Mouse (Mus musculus): Measurements from ENCODE around the gene Gtf3c1. TPM values are rescaled to one million over a fixed set of nuclear protein-coding genes. Genes with fewer than 3 reads are reported as not detected.

The Gtf3c1 gene
- total and polyA plus RNA-seq, 2 experiments from 2014 or later = 14.9 to 66.6 TPM

DNA sequence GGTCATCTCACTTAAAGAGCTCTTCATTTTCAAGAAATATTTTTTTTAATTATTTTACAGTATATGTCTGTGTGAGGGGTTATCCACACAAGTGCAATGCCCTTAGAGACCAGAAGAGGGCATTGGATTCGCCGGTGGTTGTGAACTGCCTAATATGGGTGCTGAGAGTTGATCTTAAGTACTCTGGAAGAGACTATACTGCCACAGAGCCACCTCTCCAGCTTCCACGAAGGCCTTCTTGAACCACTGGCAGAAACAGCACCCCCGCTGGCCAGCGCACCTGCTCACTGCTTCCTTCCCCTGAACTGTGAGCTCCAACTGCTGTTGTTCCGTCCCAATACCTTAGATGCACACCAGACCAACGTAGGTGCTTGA is 39.7 kb upstream of the Gtf3c1 start:
- Histone ChIP-seq H3K4me1 (ENCODE audit: control insufficient read depth, insufficient read depth) (0 out of 2 replicates have a peak, but pooled peaks cover 7% of the 10 kb centered on the region), H3K9ac (replicated peaks; ENCODE audit: low read depth, low read length) (no peak overlapping the region), H3K27me3 (ENCODE audit: control insufficient read depth, insufficient read depth, low read length) (no peaks in the 10 kb centered on the region), H3K36me3 (replicated peaks; ENCODE audit: control insufficient read depth, insufficient read depth, low read length) (no peaks in the 10 kb centered on the region), H3K27ac (ENCODE audit: low read depth) (no peak overlapping the region), H3K4me3 (ENCODE audit: low read depth, low read length) (no peak overlapping the region), H3K4me2 (ENCODE audit: low read depth, low read length) (no peak overlapping the region), H3K9me3 (replicated peaks; ENCODE audit: control insufficient read depth, low read length) (no peaks in the 10 kb centered on the region)
- no peak for DNase-seq (ENCODE audit: low spot score)
- no peak for ATAC-seq (ENCODE audit: insufficient read depth, low read depth)
- no peak for TF ChIP-seq EP300 (IDR thresholded peaks at IDR 0.05; ENCODE audit: low read depth)
- peak; percentile 43 for TF ChIP-seq CTCF (IDR thresholded peaks at IDR 0.05; ENCODE audit: low read depth)
- 68% methylated on average over 7 of the region's 7 CpGs for WGBS

DNA sequence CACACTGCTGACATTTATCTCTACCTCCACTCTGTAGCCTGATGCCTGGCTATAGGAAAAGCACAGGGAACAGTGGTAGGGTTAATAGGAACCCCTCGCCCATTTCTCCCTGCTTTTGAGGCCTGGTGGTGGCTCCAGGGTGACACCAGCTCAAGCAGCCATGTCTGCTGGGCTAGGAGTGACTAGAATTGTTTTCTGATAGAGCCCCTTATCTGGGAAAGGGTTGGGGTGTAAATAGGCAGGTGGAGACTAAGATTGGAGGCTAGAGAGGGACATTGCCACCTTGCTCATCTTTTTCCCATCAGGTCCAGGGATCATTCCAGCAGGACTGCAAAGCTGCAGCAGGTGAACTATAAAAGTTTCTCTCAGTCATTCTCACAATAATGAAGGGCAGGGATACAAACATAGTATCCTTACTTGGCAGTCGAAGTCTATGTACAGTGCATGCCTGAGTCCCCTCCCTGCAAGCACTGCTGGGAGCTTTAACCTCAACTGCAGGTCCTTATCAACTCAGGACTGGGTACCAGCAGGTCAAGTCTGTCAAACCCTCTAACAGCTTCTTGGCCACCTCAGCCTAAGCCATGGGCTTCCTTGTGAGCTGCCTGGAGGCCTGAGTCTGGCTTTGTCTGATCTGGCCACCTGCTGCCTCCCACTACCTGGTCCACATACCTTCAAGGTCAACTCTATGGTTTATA is 39.2 kb upstream of the Gtf3c1 start:
- no peak for TF ChIP-seq CTCF (IDR thresholded peaks at IDR 0.05; ENCODE audit: low read depth)
- no peak for TF ChIP-seq EP300 (IDR thresholded peaks at IDR 0.05; ENCODE audit: low read depth)
- no peak for DNase-seq (ENCODE audit: low spot score)
- Histone ChIP-seq H3K4me3 (ENCODE audit: low read depth, low read length) (no peak overlapping the region), H3K27me3 (ENCODE audit: control insufficient read depth, insufficient read depth, low read length) (no peaks in the 10 kb centered on the region), H3K9me3 (replicated peaks; ENCODE audit: control insufficient read depth, low read length) (no peaks in the 10 kb centered on the region), H3K9ac (replicated peaks; ENCODE audit: low read depth, low read length) (no peak overlapping the region), H3K36me3 (replicated peaks; ENCODE audit: control insufficient read depth, insufficient read depth, low read length) (no peaks in the 10 kb centered on the region), H3K4me2 (ENCODE audit: low read depth, low read length) (no peak overlapping the region), H3K27ac (ENCODE audit: low read depth) (no peak overlapping the region), H3K4me1 (ENCODE audit: control insufficient read depth, insufficient read depth) (0 out of 2 replicates have a peak, but pooled peaks cover 3% of the 10 kb centered on the region)
- ATAC-seq (ENCODE audit: insufficient read depth, low read depth) = no peak
- WGBS = 80% methylated on average over 2 of the region's 2 CpGs

- DNase-seq (ENCODE audit: low spot score) (no peak), ATAC-seq (ENCODE audit: insufficient read depth, low read depth) (no peak)
- no peaks in the 10 kb centered on the region for H3K9me3 ChIP-seq (replicated peaks; ENCODE audit: control insufficient read depth, low read length)
- no peak overlapping the region for H3K9ac ChIP-seq (replicated peaks; ENCODE audit: low read depth, low read length)
- TF ChIP-seq EP300 (IDR thresholded peaks at IDR 0.05; ENCODE audit: low read depth) (no peak), CTCF (IDR thresholded peaks at IDR 0.05; ENCODE audit: low read depth) (no peak)
- no peaks in the 10 kb centered on the region for H3K27me3 ChIP-seq (ENCODE audit: control insufficient read depth, insufficient read depth, low read length)
- H3K36me3 ChIP-seq (replicated peaks; ENCODE audit: control insufficient read depth, insufficient read depth, low read length) = no peaks in the 10 kb centered on the region
- 0 out of 2 replicates have a peak, but pooled peaks cover 7% of the 10 kb centered on the region for H3K4me1 ChIP-seq (ENCODE audit: control insufficient read depth, insufficient read depth)
- no peak overlapping the region for H3K4me3 ChIP-seq (ENCODE audit: low read depth, low read length)
- H3K4me2 ChIP-seq (ENCODE audit: low read depth, low read length) = no peak overlapping the region
- WGBS = 76% methylated on average over 1 of the region's 1 CpGs
- H3K27ac ChIP-seq (ENCODE audit: low read depth) = no peak overlapping the region
Observed at GRCm38 (mm10) chr7:125744774-125745173, 37.2 kb upstream of the Gtf3c1 start.

GRCm38 (mm10) chr7:125741271-125741703 is 33.7 kb upstream of the Gtf3c1 start:
- ATAC-seq (ENCODE audit: insufficient read depth, low read depth) (peak; percentile 30; the same call in 1 of the 2 replicates), DNase-seq (ENCODE audit: low spot score) (no peak)
- Histone ChIP-seq H3K4me3 (ENCODE audit: low read depth, low read length) (no peak overlapping the region), H3K9me3 (replicated peaks; ENCODE audit: control insufficient read depth, low read length) (no peaks in the 10 kb centered on the region), H3K27ac (ENCODE audit: low read depth) (no peak overlapping the region), H3K4me2 (ENCODE audit: low read depth, low read length) (no peak overlapping the region), H3K4me1 (ENCODE audit: control insufficient read depth, insufficient read depth) (0 out of 2 replicates have a peak, but pooled peaks cover 7% of the 10 kb centered on the region), H3K36me3 (replicated peaks; ENCODE audit: control insufficient read depth, insufficient read depth, low read length) (no peaks in the 10 kb centered on the region), H3K27me3 (ENCODE audit: control insufficient read depth, insufficient read depth, low read length) (no peaks in the 10 kb centered on the region), H3K9ac (replicated peaks; ENCODE audit: low read depth, low read length) (no peak overlapping the region)
- 28% methylated on average over 1 of the region's 1 CpGs for WGBS
- TF ChIP-seq EP300 (IDR thresholded peaks at IDR 0.05; ENCODE audit: low read depth) = no peak
- TF ChIP-seq CTCF (IDR thresholded peaks at IDR 0.05; ENCODE audit: low read depth) = no peak

DNA sequence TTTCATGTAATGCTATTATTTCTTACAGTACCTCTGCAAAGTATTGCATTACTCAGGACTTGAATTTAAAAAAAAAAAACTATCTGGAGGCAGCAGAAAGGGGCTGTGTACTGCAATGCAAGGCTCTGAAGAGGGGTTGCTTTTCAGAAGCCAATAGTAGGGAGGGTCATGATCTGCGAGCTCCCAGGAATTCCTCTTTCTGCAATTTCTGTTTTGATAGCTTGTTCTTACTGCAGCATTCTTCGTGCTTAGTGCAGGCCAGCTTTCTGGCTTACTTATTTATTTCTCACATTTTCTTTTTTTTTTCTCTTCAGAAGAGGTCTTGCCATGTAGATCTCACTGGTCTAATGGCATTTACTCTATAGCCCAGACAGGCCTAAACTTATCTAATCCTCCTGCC is 32.9 kb upstream of the Gtf3c1 start:
- no peak overlapping the region for H3K27ac ChIP-seq (ENCODE audit: low read depth)
- no peak overlapping the region for H3K4me3 ChIP-seq (ENCODE audit: low read depth, low read length)
- H3K27me3 ChIP-seq (ENCODE audit: control insufficient read depth, insufficient read depth, low read length) = no peaks in the 10 kb centered on the region
- no peaks in the 10 kb centered on the region for H3K9me3 ChIP-seq (replicated peaks; ENCODE audit: control insufficient read depth, low read length)
- H3K4me1 ChIP-seq (ENCODE audit: control insufficient read depth, insufficient read depth) = 0 out of 2 replicates have a peak, but pooled peaks cover 7% of the 10 kb centered on the region
- no peak overlapping the region for H3K4me2 ChIP-seq (ENCODE audit: low read depth, low read length)
- ATAC-seq (ENCODE audit: insufficient read depth, low read depth) (no peak), DNase-seq (ENCODE audit: low spot score) (no peak)
- TF ChIP-seq EP300 (IDR thresholded peaks at IDR 0.05; ENCODE audit: low read depth) (no peak), CTCF (IDR thresholded peaks at IDR 0.05; ENCODE audit: low read depth) (no peak)
- no peak overlapping the region for H3K9ac ChIP-seq (replicated peaks; ENCODE audit: low read depth, low read length)
- no peaks in the 10 kb centered on the region for H3K36me3 ChIP-seq (replicated peaks; ENCODE audit: control insufficient read depth, insufficient read depth, low read length)
- 67% methylated on average over 2 of the region's 2 CpGs for WGBS

Measured in heart, postnatal 0 days (tissue).